Mouse (Mus musculus) thymus, postnatal 25 days (tissue): Measurements from ENCODE around the gene 1700001F09Rik.
"Not testable (repeated sequence)": the region's sequence is repeated elsewhere in the genome, so short reads cannot be mapped to it uniquely, and the experiment has no call there.

ENCODE experiments used
- DNase-seq: peaks from one replicate; pipeline ENCODE4 v3.0.0; 2022

1700001F09Rik gene

GRCm38 (mm10) chr14:43347711-43348110 is at the start of gene 1700001F09Rik:
TSS of gene 1700001F09Rik (minus strand) at chr14:43347811.
- DNase-seq = not testable (repeated sequence)

DNA sequence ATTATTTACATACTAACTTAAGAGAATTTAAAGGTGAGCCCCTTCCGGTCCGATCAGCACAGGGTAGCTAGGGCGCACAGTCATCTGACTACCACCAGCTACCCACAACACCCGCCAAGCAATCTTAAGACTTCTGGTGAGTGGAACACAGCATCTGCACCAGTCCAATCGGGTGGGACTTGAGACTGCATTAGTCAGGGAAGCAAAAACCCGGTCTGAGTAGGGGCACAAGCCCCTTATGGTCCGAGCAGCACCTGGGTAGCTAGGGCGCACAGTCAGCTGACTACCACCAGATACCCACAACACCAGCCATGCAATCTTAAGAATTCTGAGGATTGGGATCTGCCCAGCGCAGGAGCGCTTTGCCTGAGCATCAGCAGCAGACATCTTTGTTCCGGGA is 14.1 kb upstream of the 1700001F09Rik start:
- DNase-seq = not testable (repeated sequence)

- not testable (repeated sequence) for DNase-seq
These were observed 11.6 kb upstream of the 1700001F09Rik start for GRCm38 (mm10) chr14:43359246-43359645.

- not testable (repeated sequence) for DNase-seq
These were observed 9.9 kb upstream of the 1700001F09Rik start for GRCm38 (mm10) chr14:43357496-43357895.

GRCm38 (mm10) chr14:43352944-43353343 is 5.3 kb upstream of the 1700001F09Rik start:
- not testable (repeated sequence) for DNase-seq

DNA sequence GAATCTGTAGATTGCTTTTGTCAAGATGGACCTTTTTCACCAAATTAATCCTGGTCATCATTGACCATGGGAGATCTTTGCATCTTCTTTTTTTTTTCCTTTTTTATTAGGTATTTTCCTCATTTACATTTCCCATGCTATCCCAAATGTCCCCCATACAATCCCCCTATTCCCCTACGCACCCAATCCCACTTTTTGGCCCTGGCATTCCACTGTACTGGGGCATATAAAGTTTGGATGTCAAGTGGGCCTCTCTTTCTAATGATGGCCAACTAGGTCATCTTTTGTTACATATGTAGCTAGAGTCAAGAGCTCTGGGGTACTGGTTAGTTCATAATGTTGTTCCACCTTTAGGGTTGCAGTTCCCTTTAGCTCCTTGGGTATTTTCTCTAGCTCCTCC is 10.0 kb downstream of the 1700001F09Rik start:
- not testable (repeated sequence) for DNase-seq

- DNase-seq = not testable (repeated sequence)
These were observed 16.2 kb downstream of the 1700001F09Rik start for GRCm38 (mm10) chr14:43331362-43331880.

DNA sequence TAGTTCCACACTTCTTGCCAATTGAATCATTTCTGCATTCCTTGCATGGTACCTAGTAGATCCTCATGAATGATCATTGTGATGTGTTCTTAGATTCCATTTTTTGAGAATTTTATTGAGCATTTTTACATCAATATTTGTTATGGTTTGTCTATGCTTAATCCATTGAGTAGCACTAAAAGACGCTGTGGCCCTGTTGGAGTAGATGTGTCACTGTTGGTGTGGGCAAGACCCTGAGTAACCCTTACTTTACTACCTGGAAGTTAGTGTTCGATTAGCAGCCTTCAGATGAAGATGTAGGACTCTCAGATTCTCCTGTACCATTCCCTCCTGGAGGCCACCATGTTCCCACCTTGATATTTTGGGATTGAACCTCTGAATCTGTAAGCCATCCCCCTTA is 19.0 kb downstream of the 1700001F09Rik start:
- DNase-seq = not testable (repeated sequence)

DNA sequence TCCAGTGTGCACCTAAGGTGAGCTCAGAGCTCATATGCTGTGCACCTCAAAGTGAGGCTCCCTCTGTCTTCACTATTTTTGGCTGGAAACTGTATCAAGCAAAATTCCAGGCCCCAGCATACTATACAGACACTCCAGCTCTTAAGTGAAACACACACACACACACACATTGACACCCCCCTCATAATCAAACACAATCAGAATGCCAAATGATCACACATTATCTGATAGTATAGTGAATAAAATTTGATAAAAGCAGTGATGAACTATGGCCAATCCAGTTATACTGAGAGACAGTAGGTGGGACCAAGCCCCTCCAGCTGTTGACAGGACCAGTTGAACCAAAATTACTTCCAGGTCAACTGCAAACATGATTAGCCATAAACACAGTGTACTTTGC is 28.1 kb downstream of the 1700001F09Rik start:
- DNase-seq = not testable (repeated sequence)

GRCm38 (mm10) chr14:43293503-43293902 is 54.1 kb downstream of the 1700001F09Rik start, which contains the start of gene Gm8127:
TSS of gene Gm8127 (minus strand) at chr14:43293832.
- not testable (repeated sequence) for DNase-seq
